Mouse (Mus musculus): ENCODE data around the gene Xaf1.

The Xaf1 gene

DNA sequence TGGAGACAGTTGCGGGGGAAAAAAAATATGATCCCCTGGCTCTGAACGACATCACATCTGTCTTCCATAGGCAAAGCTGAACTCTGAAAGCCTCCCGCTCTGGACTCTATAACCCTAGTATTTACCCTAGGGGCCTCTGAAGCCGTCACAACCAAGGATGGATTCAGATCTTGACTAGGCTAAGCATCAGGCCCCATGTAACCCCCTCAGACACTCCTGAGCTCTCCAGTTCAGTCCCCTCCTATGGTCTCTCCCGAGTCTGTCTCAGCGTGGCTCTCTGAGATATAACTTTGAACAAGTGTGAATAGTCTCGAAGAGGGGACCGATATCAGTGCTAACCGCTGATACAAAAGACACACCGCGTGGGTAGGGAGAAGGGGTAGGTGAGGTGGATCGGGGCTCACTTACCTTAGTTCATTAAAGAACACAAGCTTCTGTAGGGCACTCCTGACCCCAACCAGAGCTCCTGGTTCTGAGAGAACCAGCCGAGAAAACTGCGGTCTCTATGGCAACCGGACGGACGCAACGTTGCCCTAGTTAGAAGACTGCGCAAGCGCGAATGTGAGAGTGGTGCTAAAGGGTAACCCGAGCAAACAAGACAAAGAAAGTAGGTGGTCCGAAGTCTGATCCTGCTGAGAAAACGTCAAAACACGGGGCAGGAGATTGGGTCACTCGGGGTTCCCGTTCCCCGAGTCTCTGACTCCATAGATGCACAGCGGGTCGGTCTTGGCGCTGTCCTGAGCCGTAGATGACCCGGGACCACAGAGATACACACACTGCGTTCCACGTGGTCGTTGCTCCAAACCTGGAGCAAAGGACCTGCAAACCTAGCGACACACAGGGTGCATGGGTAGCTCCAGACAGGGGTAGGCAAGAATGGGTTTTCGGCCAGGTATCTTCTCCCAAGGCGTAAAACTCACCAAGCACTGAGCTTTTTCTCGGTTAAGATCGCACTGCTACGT, 60.2 kb downstream of the Xaf1 start:
- DNase-seq (ENCODE audit: low read depth): no peak

DNA sequence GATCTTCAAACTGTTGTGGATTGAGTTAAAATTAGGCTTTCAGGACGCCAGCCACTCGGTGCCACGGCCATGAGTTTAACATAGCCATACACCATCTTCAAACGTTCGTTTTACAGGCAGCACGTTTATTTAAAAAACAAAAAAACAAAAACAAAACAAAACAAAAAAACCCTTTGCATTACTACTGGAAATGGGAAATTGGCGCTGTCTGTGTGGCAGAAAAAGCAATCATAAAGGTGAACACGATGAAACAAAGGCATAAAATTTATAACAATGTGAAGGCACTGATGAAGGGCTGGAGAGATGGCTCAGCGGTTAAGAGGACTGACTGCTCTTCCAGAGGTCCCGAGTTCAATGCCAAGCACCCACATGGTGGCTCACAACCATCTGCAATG, 60.9 kb downstream of the Xaf1 start, which contains the start of gene Tekt1:
Gene Tekt1 (minus strand): TSS at position 96 of the 395 bp plus-strand sequence.
- DNase-seq (ENCODE audit: low read depth): no peak

Measured in NIH3T3 (cell line).